Mouse (Mus musculus): ENCODE measurements around the gene Tcf7l1.

Gene Tcf7l1

GRCm38 (mm10) chr6:72655309-72656052 lies 133.6 kb downstream of the Tcf7l1 start:
- in situ Hi-C loops (cut with MboI; ENCODE audit: low pct_unique_long_range_greater_than_20kb in 1 of 2, low sequenced_read_pairs in 2 of 2, unreplicated experiment in 1 of 2), result loop anchor here in 1 of 2 experiments (25.0 kb wide), 1 partner anchor 132 kb away; the partner anchor contains the start of gene Tcf7l1

GRCm38 (mm10) chr6:72654355-72654754 lies 134.7 kb downstream of the Tcf7l1 start:
- in situ Hi-C loops (cut with MboI; ENCODE audit: low pct_unique_long_range_greater_than_20kb in 1 of 2, low sequenced_read_pairs in 2 of 2, unreplicated experiment in 1 of 2), result loop anchor here in 1 of 2 experiments (25.0 kb wide), 1 partner anchor 133 kb away; the partner anchor contains the start of gene Tcf7l1

GRCm38 (mm10) chr6:72653419-72653818 lies 135.6 kb downstream of the Tcf7l1 start:
- in situ Hi-C loops (cut with MboI; ENCODE audit: low pct_unique_long_range_greater_than_20kb in 1 of 2, low sequenced_read_pairs in 2 of 2, unreplicated experiment in 1 of 2), result loop anchor here in 1 of 2 experiments (25.0 kb wide), 1 partner anchor 134 kb away; the partner anchor contains the start of gene Tcf7l1

GRCm38 (mm10) chr6:72650338-72650851 lies 138.7 kb downstream of the Tcf7l1 start:
- in situ Hi-C loops (cut with MboI; ENCODE audit: low pct_unique_long_range_greater_than_20kb in 1 of 2, low sequenced_read_pairs in 2 of 2, unreplicated experiment in 1 of 2), result loop anchor here in 1 of 2 experiments (25.0 kb wide), 1 partner anchor 137 kb away; the partner anchor contains the start of gene Tcf7l1

- in situ Hi-C loops (cut with MboI; ENCODE audit: low pct_unique_long_range_greater_than_20kb in 1 of 2, low sequenced_read_pairs in 2 of 2, unreplicated experiment in 1 of 2), result no loop called here
Observed at GRCm38 (mm10) chr6:72648002-72648595, 141.0 kb downstream of the Tcf7l1 start.

- in situ Hi-C loops (cut with MboI; ENCODE audit: low pct_unique_long_range_greater_than_20kb in 1 of 2, low sequenced_read_pairs in 2 of 2, unreplicated experiment in 1 of 2), result no loop called here
Observed at GRCm38 (mm10) chr6:72647383-72647820, 141.7 kb downstream of the Tcf7l1 start.

- in situ Hi-C loops (cut with MboI; ENCODE audit: low pct_unique_long_range_greater_than_20kb in 1 of 2, low sequenced_read_pairs in 2 of 2, unreplicated experiment in 1 of 2), result no loop called here
Observed at GRCm38 (mm10) chr6:72645364-72645763, 143.7 kb downstream of the Tcf7l1 start.

- in situ Hi-C loops (cut with MboI; ENCODE audit: low pct_unique_long_range_greater_than_20kb in 1 of 2, low sequenced_read_pairs in 2 of 2, unreplicated experiment in 1 of 2), result no loop called here
Observed at GRCm38 (mm10) chr6:72644576-72644975, 144.5 kb downstream of the Tcf7l1 start.

- in situ Hi-C loops (cut with MboI; ENCODE audit: low pct_unique_long_range_greater_than_20kb in 1 of 2, low sequenced_read_pairs in 2 of 2, unreplicated experiment in 1 of 2), result no loop called here
Observed at GRCm38 (mm10) chr6:72641218-72641954, 147.7 kb downstream of the Tcf7l1 start.

- in situ Hi-C loops (cut with MboI; ENCODE audit: low pct_unique_long_range_greater_than_20kb in 1 of 2, low sequenced_read_pairs in 2 of 2, unreplicated experiment in 1 of 2), result no loop called here
Observed at GRCm38 (mm10) chr6:72636940-72637339, 152.1 kb downstream of the Tcf7l1 start.

GRCm38 (mm10) chr6:72635760-72636431 lies 153.2 kb downstream of the Tcf7l1 start:
- in situ Hi-C loops (cut with MboI; ENCODE audit: low pct_unique_long_range_greater_than_20kb in 1 of 2, low sequenced_read_pairs in 2 of 2, unreplicated experiment in 1 of 2), result no loop called here

- in situ Hi-C loops (cut with MboI; ENCODE audit: low pct_unique_long_range_greater_than_20kb in 1 of 2, low sequenced_read_pairs in 2 of 2, unreplicated experiment in 1 of 2), result loop anchor here in 1 of 2 experiments (5.0 kb wide), 1 partner anchor 38 kb away; no protein-coding TSS in a partner anchor
Observed at GRCm38 (mm10) chr6:72634311-72634710, 154.7 kb downstream of the Tcf7l1 start.

- in situ Hi-C loops (cut with MboI; ENCODE audit: low pct_unique_long_range_greater_than_20kb in 1 of 2, low sequenced_read_pairs in 2 of 2, unreplicated experiment in 1 of 2), result loop anchor here in 1 of 2 experiments (5.0 kb wide), 1 partner anchor 41 kb away; no protein-coding TSS in a partner anchor
Observed at GRCm38 (mm10) chr6:72631700-72632099, 157.4 kb downstream of the Tcf7l1 start.

GRCm38 (mm10) chr6:72630961-72631360 lies 158.1 kb downstream of the Tcf7l1 start:
- in situ Hi-C loops (cut with MboI; ENCODE audit: low pct_unique_long_range_greater_than_20kb in 1 of 2, low sequenced_read_pairs in 2 of 2, unreplicated experiment in 1 of 2), result loop anchor here in 1 of 2 experiments (5.0 kb wide), 1 partner anchor 41 kb away; no protein-coding TSS in a partner anchor

- in situ Hi-C loops (cut with MboI; ENCODE audit: low pct_unique_long_range_greater_than_20kb in 1 of 2, low sequenced_read_pairs in 2 of 2, unreplicated experiment in 1 of 2), result loop anchor here in 1 of 2 experiments (5.0 kb wide), 1 partner anchor 42 kb away; no protein-coding TSS in a partner anchor
Observed at GRCm38 (mm10) chr6:72630370-72630769, 158.7 kb downstream of the Tcf7l1 start.

GRCm38 (mm10) chr6:72627276-72627675 lies 161.8 kb downstream of the Tcf7l1 start:
- in situ Hi-C loops (cut with MboI; ENCODE audit: low pct_unique_long_range_greater_than_20kb in 1 of 2, low sequenced_read_pairs in 2 of 2, unreplicated experiment in 1 of 2), result loop anchor here in 1 of 2 experiments (10.0 kb wide), 1 partner anchor 158 kb away; the partner anchor contains the start of gene Tcf7l1

- in situ Hi-C loops (cut with MboI; ENCODE audit: low pct_unique_long_range_greater_than_20kb in 1 of 2, low sequenced_read_pairs in 2 of 2, unreplicated experiment in 1 of 2), result loop anchor here in 1 of 2 experiments (10.0 kb wide), 1 partner anchor 158 kb away; the partner anchor contains the start of gene Tcf7l1
Observed at GRCm38 (mm10) chr6:72626391-72626790, 162.7 kb downstream of the Tcf7l1 start.

Measured in mouse embryonic stem cell (cell line).